Mouse (Mus musculus) hindbrain, embryonic 11.5 days (tissue): ENCODE data around the gene Tbk1. TPM values are rescaled to one million over a fixed set of nuclear protein-coding genes. Genes with fewer than 3 reads are reported as not detected.

Experiments used
- ATAC-seq: fragments of 200-750 bp; cut with Nextera tagmentation; 2 replicates; pipeline ENCODE4 v1.8.0; 2017; ENCODE audit warnings: mild to moderate bottlenecking, moderate TSS enrichment, moderate library complexity; ENCODE audit not compliant: low FRiP score
- DNase-seq: peaks from one replicate; pipeline ENCODE4 v3.0.0-alpha.2; 2015; ENCODE audit warnings: low spot score
- H3K27ac ChIP-seq: fragments of 300-500 bp; sonication (generic); 2 replicates; pipeline ENCODE4 v1.5.1; 2014; ENCODE audit warnings: mild to moderate bottlenecking, low read depth, low read length
- H3K27me3 ChIP-seq: fragments of 300-500 bp; sonication (generic); 2 replicates; pipeline ENCODE4 v1.6.1; 2014; ENCODE audit warnings: mild to moderate bottlenecking, low read length, moderate library complexity, mixed read lengths; ENCODE audit not compliant: control insufficient read depth, insufficient read depth
- H3K36me3 ChIP-seq: fragments of 300-500 bp; sonication (generic); 2 replicates; pipeline ENCODE4 v1.6.1; 2014; ENCODE audit warnings: mild to moderate bottlenecking, low read length, moderate library complexity, mixed read lengths; ENCODE audit not compliant: control insufficient read depth, insufficient read depth
- H3K4me1 ChIP-seq: fragments of 300-500 bp; sonication (generic); replicated peaks from 2 replicates; pipeline ENCODE4 v1.6.1; 2014; ENCODE audit warnings: low read length, mixed read lengths; ENCODE audit not compliant: control insufficient read depth, insufficient read depth
- H3K4me2 ChIP-seq: fragments of 300-500 bp; sonication (generic); replicated peaks from 2 replicates; pipeline ENCODE4 v1.6.1; 2014; ENCODE audit warnings: mild to moderate bottlenecking, low read depth, low read length
- H3K4me3 ChIP-seq: fragments of 300-500 bp; sonication (generic); 2 replicates; pipeline ENCODE4 v1.5.1; 2014; ENCODE audit warnings: low read depth, low read length
- H3K9ac ChIP-seq: fragments of 300-500 bp; sonication (generic); 2 replicates; pipeline ENCODE4 v1.6.1; 2014; ENCODE audit warnings: low read depth, low read length
- H3K9me3 ChIP-seq: fragments of 300-500 bp; sonication (generic); 2 replicates; pipeline ENCODE4 v1.6.1; 2016; ENCODE audit warnings: low read length; ENCODE audit not compliant: control insufficient read depth
- WGBS: fragments of 180-500 bp; shearing (Covaris S2); extraction: QIAGEN DNeasy Blood & Tissue Kit; methylation state at CpG from one replicate; pipeline ENCODE4 v1.1.7; 2014; 5-methylcytosine and 5-hydroxymethylcytosine counted together
- polyA plus RNA-seq: library from polyadenylated mRNA; unstranded; fragments of >200 nt; fragmentation: Nextera tagmentation; extraction: Ambion mirVana; gene quantifications from 2 replicates; pipeline ENCODE4 v1.2.1, GENCODE M21; 2014

The Tbk1 gene
- polyA plus RNA-seq, 1 experiment from 2014 or later = 36.4 TPM

- no peaks in the 10 kb centered on the region for H3K9me3 ChIP-seq
- no peaks in the 10 kb centered on the region for H3K36me3 ChIP-seq
- peak overlapping the region; percentile 25 for H3K27ac ChIP-seq
- peaks cover 4% of the 10 kb centered on the region for H3K4me1 ChIP-seq
- DNase-seq (peak; percentile 70), ATAC-seq (peak; percentile 57)
- no peaks in the 10 kb centered on the region for H3K27me3 ChIP-seq
- H3K9ac ChIP-seq = 0 out of 2 replicates have a peak overlapping the region, but pooled peaks have one; percentile 44
- 27% methylated on average over 35 of the region's 35 CpGs for WGBS
- H3K4me2 ChIP-seq = peak overlapping the region; percentile 45
- H3K4me3 ChIP-seq = peak overlapping the region; percentile 28
Observed at GRCm38 (mm10) chr10:121504973-121505911, 81.3 kb downstream of the Tbk1 start.

- no peak overlapping the region for H3K27ac ChIP-seq
- H3K27me3 ChIP-seq = no peaks in the 10 kb centered on the region
- H3K9me3 ChIP-seq = no peaks in the 10 kb centered on the region
- no peak overlapping the region for H3K4me2 ChIP-seq
- no peaks in the 10 kb centered on the region for H3K4me1 ChIP-seq
- no peaks in the 10 kb centered on the region for H3K36me3 ChIP-seq
- H3K9ac ChIP-seq = no peak overlapping the region
- no peak overlapping the region for H3K4me3 ChIP-seq
- 77% methylated on average over 5 of the region's 5 CpGs for WGBS
- DNase-seq = peak; percentile 52
- peak; percentile 56 for ATAC-seq
Observed at GRCm38 (mm10) chr10:121501160-121501559, 85.4 kb downstream of the Tbk1 start.

- H3K4me2 ChIP-seq = no peak overlapping the region
- ATAC-seq (no peak), DNase-seq (no peak)
- H3K4me3 ChIP-seq = no peak overlapping the region
- H3K27me3 ChIP-seq = no peaks in the 10 kb centered on the region
- H3K4me1 ChIP-seq = no peaks in the 10 kb centered on the region
- 78% methylated on average over 5 of the region's 5 CpGs for WGBS
- H3K9ac ChIP-seq = no peak overlapping the region
- H3K27ac ChIP-seq = no peak overlapping the region
- no peaks in the 10 kb centered on the region for H3K36me3 ChIP-seq
- no peaks in the 10 kb centered on the region for H3K9me3 ChIP-seq
Observed at GRCm38 (mm10) chr10:121500034-121500433, 86.6 kb downstream of the Tbk1 start.

GRCm38 (mm10) chr10:121499063-121499462, 87.5 kb downstream of the Tbk1 start:
- H3K4me1 ChIP-seq = no peaks in the 10 kb centered on the region
- no peak overlapping the region for H3K27ac ChIP-seq
- H3K4me2 ChIP-seq = no peak overlapping the region
- 57% methylated on average over 2 of the region's 2 CpGs for WGBS
- H3K9me3 ChIP-seq = no peaks in the 10 kb centered on the region
- H3K9ac ChIP-seq = no peak overlapping the region
- H3K36me3 ChIP-seq = no peaks in the 10 kb centered on the region
- ATAC-seq (no peak), DNase-seq (no peak)
- H3K4me3 ChIP-seq = no peak overlapping the region
- H3K27me3 ChIP-seq = no peaks in the 10 kb centered on the region

- ATAC-seq = no peak
- H3K27me3 ChIP-seq = no peaks in the 10 kb centered on the region
- no peak overlapping the region for H3K4me2 ChIP-seq
- H3K4me1 ChIP-seq = no peaks in the 10 kb centered on the region
- no peak for DNase-seq
- H3K36me3 ChIP-seq = no peaks in the 10 kb centered on the region
- H3K9me3 ChIP-seq = no peaks in the 10 kb centered on the region
- H3K9ac ChIP-seq = no peak overlapping the region
- H3K4me3 ChIP-seq = no peak overlapping the region
- 71% methylated on average over 8 of the region's 8 CpGs for WGBS
- no peak overlapping the region; the same call in 1 of the 2 replicates for H3K27ac ChIP-seq
Observed at GRCm38 (mm10) chr10:121498481-121498904, 88.1 kb downstream of the Tbk1 start.

GRCm38 (mm10) chr10:121497968-121498367, 88.6 kb downstream of the Tbk1 start:
- Histone ChIP-seq H3K9ac (no peak overlapping the region), H3K9me3 (no peaks in the 10 kb centered on the region), H3K4me1 (no peaks in the 10 kb centered on the region), H3K4me2 (no peak overlapping the region), H3K27me3 (no peaks in the 10 kb centered on the region), H3K36me3 (no peaks in the 10 kb centered on the region), H3K27ac (no peak overlapping the region; the same call in 1 of the 2 replicates), H3K4me3 (no peak overlapping the region)
- DNase-seq = no peak
- ATAC-seq = no peak
- WGBS = 73% methylated on average over 7 of the region's 7 CpGs

GRCm38 (mm10) chr10:121496616-121497015, 90.0 kb downstream of the Tbk1 start:
- Histone ChIP-seq H3K9ac (no peak overlapping the region), H3K9me3 (no peaks in the 10 kb centered on the region), H3K4me3 (no peak overlapping the region), H3K27me3 (no peaks in the 10 kb centered on the region), H3K4me1 (no peaks in the 10 kb centered on the region), H3K27ac (no peak overlapping the region), H3K36me3 (no peaks in the 10 kb centered on the region), H3K4me2 (no peak overlapping the region)
- ATAC-seq (no peak), DNase-seq (no peak)
- WGBS = 79% methylated on average over 7 of the region's 7 CpGs
